Mouse (Mus musculus) midbrain, embryonic 14.5 days (tissue): ENCODE measurements around the gene CN725425. TPM values are rescaled to one million over a fixed set of nuclear protein-coding genes. Genes with fewer than 3 reads are reported as not detected.

Source experiments
- ATAC-seq: fragments of 200-750 bp; cut with Nextera tagmentation; 2 replicates; pipeline ENCODE4 v1.8.0; 2017; ENCODE audit warnings: moderate number of reproducible peaks, moderate library complexity; ENCODE audit not compliant: low FRiP score, low TSS enrichment
- DNase-seq: peaks from one replicate; pipeline ENCODE4 v3.0.0-alpha.2; 2015
- H3K27ac ChIP-seq: fragments of 300-500 bp; sonication (generic); replicated peaks from 2 replicates; pipeline ENCODE4 v1.5.1; 2014; ENCODE audit warnings: mild to moderate bottlenecking, low read depth, low read length, moderate library complexity
- H3K27me3 ChIP-seq: fragments of 300-500 bp; sonication (generic); 2 replicates; pipeline ENCODE4 v1.6.1; 2014; ENCODE audit warnings: low read length, control low read depth, mixed read lengths; ENCODE audit not compliant: control insufficient read depth, insufficient read depth
- H3K36me3 ChIP-seq: fragments of 300-500 bp; sonication (generic); 2 replicates; pipeline ENCODE4 v1.6.1; 2014; ENCODE audit warnings: low read length, control low read depth; ENCODE audit not compliant: control insufficient read depth, insufficient read depth
- H3K4me1 ChIP-seq: fragments of 300-500 bp; sonication (generic); 2 replicates; pipeline ENCODE4 v1.6.1; 2014; ENCODE audit warnings: mild to moderate bottlenecking, antibody characterized with exemption, low read length, control low read depth; ENCODE audit not compliant: control insufficient read depth, insufficient read depth
- H3K4me2 ChIP-seq: fragments of 300-500 bp; sonication (generic); 2 replicates; pipeline ENCODE4 v1.6.1; 2014; ENCODE audit warnings: mild to moderate bottlenecking, low read length, moderate library complexity
- H3K4me3 ChIP-seq: fragments of 300-500 bp; sonication (generic); replicated peaks from 2 replicates; pipeline ENCODE4 v1.5.1; 2014; ENCODE audit warnings: low read depth, low read length
- H3K9ac ChIP-seq: fragments of 300-500 bp; sonication (generic); replicated peaks from 2 replicates; pipeline ENCODE4 v1.6.1; 2014; ENCODE audit warnings: mild to moderate bottlenecking, low read length, moderate library complexity
- H3K9me3 ChIP-seq: fragments of 300-500 bp; sonication (generic); 2 replicates; pipeline ENCODE4 v1.6.1; 2016; ENCODE audit warnings: low read length, control low read depth, mixed read lengths; ENCODE audit not compliant: control insufficient read depth
- WGBS: fragments of 180-500 bp; shearing (Covaris S2); extraction: QIAGEN DNeasy Blood & Tissue Kit; methylation state at CpG from one replicate; pipeline ENCODE4 v1.1.7; 2014; 5-methylcytosine and 5-hydroxymethylcytosine counted together
- polyA plus RNA-seq: library from polyadenylated mRNA; unstranded; fragments of >200 nt; fragmentation: Nextera tagmentation; extraction: Ambion mirVana; gene quantifications from 2 replicates; pipeline ENCODE4 v1.2.1, GENCODE M21; 2014

Gene CN725425
- polyA plus RNA-seq, 1 experiment from 2014 or later: 0.11 TPM

DNA sequence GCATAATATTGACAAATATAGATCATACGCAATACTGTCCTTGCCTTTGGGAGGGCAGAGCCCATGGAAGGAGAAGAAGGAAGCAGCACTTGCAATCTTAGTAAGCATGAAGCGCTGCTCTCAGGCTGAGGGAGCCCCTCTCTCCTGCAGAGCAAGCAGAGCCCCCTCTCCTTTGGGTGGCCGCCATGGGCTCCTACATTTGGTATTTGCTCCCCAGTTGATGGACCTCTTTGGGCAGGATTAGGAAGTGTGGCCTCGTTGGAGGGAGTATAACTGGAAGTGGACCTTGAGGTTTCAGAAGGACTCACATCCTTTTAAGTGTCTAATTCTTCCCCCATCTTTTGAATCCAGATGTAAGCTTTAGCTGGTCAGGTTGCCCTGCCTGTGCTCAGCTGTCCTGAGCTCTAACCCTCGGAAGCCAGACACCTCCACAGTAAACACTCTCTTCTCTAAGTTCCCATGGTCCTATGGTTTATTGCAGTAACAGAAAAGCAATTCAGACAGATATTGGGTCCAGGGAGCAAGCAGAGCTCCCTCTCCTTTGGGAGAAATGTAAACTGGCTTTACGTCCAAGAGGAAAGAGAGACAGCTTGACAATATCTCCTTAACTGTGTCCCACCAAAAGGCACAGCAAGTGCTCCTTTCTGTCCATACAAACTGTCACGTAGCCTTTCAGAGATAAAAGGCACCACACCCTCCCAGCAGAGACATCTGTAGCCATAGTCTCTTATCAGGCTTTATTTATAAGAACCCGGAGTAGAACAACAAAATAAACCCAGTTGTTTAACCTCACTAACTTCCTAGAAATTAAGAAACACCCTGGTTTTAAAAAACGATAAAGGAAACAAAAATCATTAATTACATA, 52.5 kb downstream of the CN725425 start:
- H3K27ac ChIP-seq: no peak overlapping the region
- no peak for DNase-seq
- H3K4me1 ChIP-seq: peaks cover 4% of the 10 kb centered on the region; the same call in 1 of the 2 replicates
- H3K27me3 ChIP-seq: no peaks in the 10 kb centered on the region
- no peak for ATAC-seq
- WGBS: 72% methylated on average over 9 of the region's 9 CpGs
- no peaks in the 10 kb centered on the region for H3K9me3 ChIP-seq
- H3K4me3 ChIP-seq: no peak overlapping the region
- no peak overlapping the region for H3K4me2 ChIP-seq
- H3K36me3 ChIP-seq: no peaks in the 10 kb centered on the region
- no peak overlapping the region for H3K9ac ChIP-seq

DNA sequence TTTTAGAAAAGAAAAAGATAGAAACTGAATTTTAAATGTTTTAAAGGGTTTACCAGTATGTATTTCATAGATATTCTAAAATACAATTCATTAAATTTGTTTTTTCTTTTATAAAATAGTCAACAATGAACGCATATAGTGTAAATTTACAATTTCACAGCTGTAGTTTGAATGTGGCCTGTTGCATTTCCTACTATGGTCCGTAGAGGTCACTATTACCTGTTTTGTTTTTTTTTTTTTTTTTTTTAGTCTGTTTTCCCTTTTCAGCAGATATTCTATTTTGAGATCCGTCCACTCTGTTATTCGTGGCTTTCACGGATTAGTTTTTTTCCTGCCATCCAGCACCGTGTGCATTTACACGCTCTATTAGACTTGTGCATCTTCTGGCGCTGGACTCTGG, 53.7 kb downstream of the CN725425 start:
- H3K4me3 ChIP-seq: no peak overlapping the region
- 47% methylated on average over 8 of the region's 8 CpGs for WGBS
- H3K27ac ChIP-seq: no peak overlapping the region
- no peak overlapping the region for H3K4me2 ChIP-seq
- H3K27me3 ChIP-seq: no peaks in the 10 kb centered on the region
- no peaks in the 10 kb centered on the region for H3K36me3 ChIP-seq
- ATAC-seq (no peak), DNase-seq (peak; percentile 43)
- H3K4me1 ChIP-seq: peaks cover 4% of the 10 kb centered on the region; the same call in 1 of the 2 replicates
- H3K9me3 ChIP-seq: no peaks in the 10 kb centered on the region
- no peak overlapping the region for H3K9ac ChIP-seq

DNA sequence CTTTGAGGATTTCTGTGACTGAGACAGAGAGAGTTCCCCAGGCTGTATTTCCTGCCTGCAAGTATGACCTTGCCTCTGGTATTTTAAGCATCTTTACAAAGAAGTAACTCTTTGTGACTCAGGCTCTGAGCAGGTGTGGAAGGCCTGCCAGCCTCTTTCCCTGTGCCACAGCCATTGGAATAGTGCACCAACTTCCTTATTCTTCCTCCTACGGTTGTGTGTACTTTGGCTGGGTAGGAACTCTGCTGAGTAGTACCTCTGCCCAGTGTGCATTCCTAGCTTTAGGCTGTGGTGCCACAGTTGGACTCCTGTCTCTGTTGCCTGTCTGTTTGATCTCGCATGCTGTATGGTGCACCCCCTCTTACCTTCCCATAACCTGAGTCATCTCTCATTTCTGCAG, 56.0 kb downstream of the CN725425 start:
- ATAC-seq: no peak
- no peak overlapping the region for H3K4me3 ChIP-seq
- no peak overlapping the region for H3K9ac ChIP-seq

DNA sequence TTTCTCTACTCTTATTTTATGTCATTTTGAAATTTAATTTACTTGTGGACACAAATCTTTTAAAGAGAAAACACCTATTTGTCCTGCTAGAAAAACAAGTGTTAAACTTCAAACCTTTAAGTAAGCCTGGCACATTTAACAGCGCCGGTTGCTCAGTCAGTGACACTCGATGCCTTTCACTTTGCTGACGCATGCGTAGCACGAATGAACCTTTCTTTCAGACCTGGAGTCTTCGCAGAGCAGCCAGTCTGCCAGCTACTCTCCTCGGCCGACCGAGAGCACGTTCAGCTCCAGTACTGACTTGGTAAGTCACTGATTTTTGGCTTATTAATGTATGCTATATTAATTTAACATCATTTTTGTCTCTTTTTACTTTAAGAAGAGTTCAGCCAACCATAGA, 57.8 kb downstream of the CN725425 start:
- Histone ChIP-seq H3K27ac (no peak overlapping the region), H3K9ac (no peak overlapping the region), H3K4me1 (no peaks in the 10 kb centered on the region), H3K27me3 (no peaks in the 10 kb centered on the region), H3K9me3 (no peaks in the 10 kb centered on the region), H3K36me3 (no peaks in the 10 kb centered on the region), H3K4me2 (no peak overlapping the region), H3K4me3 (no peak overlapping the region)
- no peak for ATAC-seq
- DNase-seq: peak; percentile 37
- 60% methylated on average over 11 of the region's 11 CpGs for WGBS

More for the DNA sequence above, 56.0 kb downstream of the CN725425 start:
- no peaks in the 10 kb centered on the region for H3K9me3 ChIP-seq
- H3K27ac ChIP-seq: no peak overlapping the region
- no peaks in the 10 kb centered on the region for H3K36me3 ChIP-seq
- WGBS: 85% methylated on average over 2 of the region's 2 CpGs
- no peak overlapping the region for H3K4me2 ChIP-seq
- H3K4me1 ChIP-seq: peaks cover 4% of the 10 kb centered on the region; the same call in 1 of the 2 replicates
- no peak for DNase-seq
- no peaks in the 10 kb centered on the region for H3K27me3 ChIP-seq

DNA sequence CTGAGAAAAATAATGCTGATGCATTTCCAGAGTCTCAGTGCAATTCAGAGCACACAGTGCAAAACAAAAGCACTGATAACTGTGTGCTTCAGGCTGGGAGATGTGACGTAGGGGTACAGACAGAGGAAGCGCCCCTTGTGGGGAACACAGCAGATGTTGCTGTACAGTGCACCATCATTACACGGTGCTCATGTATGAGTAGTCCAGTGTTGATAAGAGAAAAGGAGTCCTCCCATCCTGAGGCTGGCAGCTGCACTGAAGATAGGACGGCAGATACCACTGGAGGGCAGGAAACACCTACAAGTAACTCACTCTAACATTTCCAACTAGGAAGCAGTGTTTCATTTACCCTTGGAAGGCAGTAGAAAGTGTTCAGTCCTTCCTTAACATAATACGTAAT, 61.3 kb downstream of the CN725425 start:
- DNase-seq: no peak
- 69% methylated on average over 5 of the region's 5 CpGs for WGBS
- Histone ChIP-seq H3K4me1 (no peaks in the 10 kb centered on the region), H3K36me3 (no peaks in the 10 kb centered on the region), H3K27me3 (no peaks in the 10 kb centered on the region), H3K4me3 (no peak overlapping the region), H3K9me3 (no peaks in the 10 kb centered on the region), H3K27ac (no peak overlapping the region), H3K4me2 (no peak overlapping the region), H3K9ac (no peak overlapping the region)
- ATAC-seq: no peak

DNA sequence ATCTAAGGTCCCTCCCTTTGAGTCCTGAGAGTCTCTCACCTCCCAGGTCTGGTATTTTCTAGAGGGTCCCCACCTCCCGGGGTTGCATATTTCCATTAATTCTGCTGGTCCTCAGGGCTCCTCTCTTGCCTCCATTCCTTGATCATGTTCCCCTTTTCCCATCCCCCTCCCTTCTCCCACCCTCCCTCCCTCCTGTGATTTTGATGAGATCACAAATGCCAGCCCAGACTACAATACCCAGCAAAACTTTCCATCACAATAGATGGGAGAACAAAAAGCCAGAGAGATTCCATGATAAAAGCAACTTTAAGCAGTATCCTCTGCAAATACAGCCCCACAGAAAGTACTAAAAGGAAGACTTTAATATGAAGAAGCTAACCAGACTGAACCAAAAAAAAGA, 64.6 kb downstream of the CN725425 start:
- no peak for ATAC-seq
- no peak overlapping the region for H3K4me2 ChIP-seq

DNA sequence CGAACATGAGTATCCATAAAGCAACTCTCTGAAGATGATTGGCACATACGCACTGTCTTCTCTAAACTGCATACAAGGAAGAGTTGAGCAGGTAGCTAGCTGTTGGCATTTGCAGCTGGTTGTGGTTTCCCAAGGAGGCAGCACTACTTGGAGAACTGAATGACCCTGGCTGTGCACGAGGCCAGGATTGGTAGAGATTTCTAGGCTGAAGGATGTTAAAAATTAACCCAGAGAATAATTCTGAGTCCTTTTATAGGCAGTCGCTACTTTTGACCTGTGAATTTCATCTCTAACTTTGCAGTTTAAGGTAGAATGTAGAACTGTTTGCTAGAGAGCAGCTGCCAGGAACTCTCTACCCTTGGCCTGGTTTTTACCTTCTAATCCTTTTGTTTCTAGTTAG, 69.2 kb downstream of the CN725425 start:
- 94% methylated on average over 4 of the region's 4 CpGs for WGBS
- Histone ChIP-seq H3K27me3 (no peaks in the 10 kb centered on the region), H3K9me3 (no peaks in the 10 kb centered on the region), H3K4me3 (no peak overlapping the region), H3K36me3 (no peaks in the 10 kb centered on the region), H3K9ac (no peak overlapping the region), H3K27ac (no peak overlapping the region), H3K4me1 (no peaks in the 10 kb centered on the region), H3K4me2 (no peak overlapping the region)
- DNase-seq: no peak
- ATAC-seq: no peak

More for the DNA sequence above, 64.6 kb downstream of the CN725425 start:
- no peak overlapping the region for H3K27ac ChIP-seq
- DNase-seq: no peak
- no peaks in the 10 kb centered on the region for H3K36me3 ChIP-seq
- H3K4me1 ChIP-seq: no peaks in the 10 kb centered on the region
- H3K9me3 ChIP-seq: no peaks in the 10 kb centered on the region
- H3K4me3 ChIP-seq: no peak overlapping the region
- 97% methylated on average over 1 of the region's 1 CpGs for WGBS
- no peak overlapping the region for H3K9ac ChIP-seq
- no peaks in the 10 kb centered on the region for H3K27me3 ChIP-seq

DNA sequence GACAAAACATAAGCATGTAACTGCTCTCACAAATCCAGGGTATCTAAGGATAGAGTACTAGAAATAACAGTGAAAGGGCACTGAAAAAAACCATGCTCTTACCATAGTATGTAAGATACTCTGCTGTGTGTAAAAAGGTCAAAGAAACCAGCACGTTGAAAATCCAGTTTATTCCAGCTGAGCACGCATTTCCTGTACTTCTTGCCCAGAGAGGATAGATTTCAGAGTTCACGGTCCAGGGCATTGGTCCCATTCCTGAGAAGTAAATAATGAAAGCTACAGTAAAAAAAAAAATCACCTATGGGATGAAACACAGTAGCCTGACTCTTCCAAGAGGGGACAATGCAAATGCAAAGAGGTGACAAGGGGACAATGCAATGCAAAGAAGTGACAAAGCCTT, 76.7 kb downstream of the CN725425 start:
- 78% methylated on average over 3 of the region's 3 CpGs for WGBS

DNA sequence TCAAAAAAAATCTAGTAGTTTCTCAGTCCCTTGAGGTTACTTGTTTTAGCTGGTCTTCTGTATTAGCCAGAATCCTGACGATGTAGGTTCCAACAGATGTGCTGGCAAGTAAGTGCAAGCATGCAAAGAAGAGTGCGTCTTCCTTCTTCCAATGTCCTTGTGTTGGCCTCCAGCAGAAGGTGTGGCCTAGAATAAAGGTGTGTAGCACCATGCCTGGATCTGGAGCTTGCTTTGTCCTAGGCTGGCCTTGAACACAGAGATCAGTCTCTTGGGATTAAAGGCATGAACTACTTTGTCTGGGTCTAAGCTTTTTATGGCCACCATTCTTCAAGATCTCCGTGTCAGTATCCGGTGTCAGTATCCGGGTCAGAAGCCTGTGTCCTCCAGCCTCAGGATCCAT, 80.3 kb downstream of the CN725425 start:
- Histone ChIP-seq H3K27ac (no peak overlapping the region), H3K9ac (no peak overlapping the region), H3K4me1 (no peaks in the 10 kb centered on the region), H3K4me2 (no peak overlapping the region), H3K27me3 (no peaks in the 10 kb centered on the region), H3K9me3 (no peaks in the 10 kb centered on the region), H3K4me3 (no peak overlapping the region), H3K36me3 (no peaks in the 10 kb centered on the region)
- no peak for ATAC-seq
- DNase-seq: no peak
- 93% methylated on average over 5 of the region's 5 CpGs for WGBS

More for the DNA sequence above, 76.7 kb downstream of the CN725425 start:
- no peak overlapping the region for H3K27ac ChIP-seq
- DNase-seq (no peak), ATAC-seq (no peak)
- no peaks in the 10 kb centered on the region for H3K27me3 ChIP-seq
- H3K9me3 ChIP-seq: no peaks in the 10 kb centered on the region
- no peak overlapping the region for H3K4me3 ChIP-seq
- H3K9ac ChIP-seq: no peak overlapping the region
- no peaks in the 10 kb centered on the region for H3K4me1 ChIP-seq
- no peak overlapping the region for H3K4me2 ChIP-seq
- no peaks in the 10 kb centered on the region for H3K36me3 ChIP-seq
